Mouse (Mus musculus): ENCODE results near the gene Gm42906. TPM values are rescaled to one million over a fixed set of nuclear protein-coding genes. Genes with fewer than 3 reads are reported as not detected.
A peak's percentile ranks its signal among the peaks of the same experiment; 100 is the strongest.

Gm42906 gene
- polyA plus RNA-seq, 1 experiment from 2014 or later: not detected

- H3K27ac ChIP-seq (ENCODE audit: low read length): no peak overlapping the region
- no peaks in the 10 kb centered on the region for H3K27me3 ChIP-seq (ENCODE audit: control insufficient read depth, insufficient read depth, low read depth, low read length)
- H3K4me2 ChIP-seq (ENCODE audit: low read depth, low read length): no peak overlapping the region
- no peak overlapping the region for H3K4me3 ChIP-seq (ENCODE audit: low read length)
- 76% methylated on average over 5 of the region's 5 CpGs for WGBS
- peaks cover 13% of the 10 kb centered on the region for H3K4me1 ChIP-seq (replicated peaks; ENCODE audit: control insufficient read depth, insufficient read depth, low read length)
- no peaks in the 10 kb centered on the region for H3K36me3 ChIP-seq (ENCODE audit: control insufficient read depth, insufficient read depth, low read length)
- no peak for ATAC-seq (ENCODE audit: low read depth)
- no peaks in the 10 kb centered on the region for H3K9me3 ChIP-seq (ENCODE audit: control insufficient read depth, low read length)
- no peak overlapping the region for H3K9ac ChIP-seq (ENCODE audit: low read length)
These were observed 191.6 kb downstream of the Gm42906 start for GRCm38 (mm10) chr5:151236411-151236810.

- peak within 1 kb of the TSS; percentile 73 for H3K4me2 ChIP-seq (ENCODE audit: low read depth, low read length)
- H3K4me1 ChIP-seq (replicated peaks; ENCODE audit: control insufficient read depth, insufficient read depth, low read length): peaks cover 13% of the 10 kb centered on the region
- no peaks in the 10 kb centered on the region for H3K27me3 ChIP-seq (ENCODE audit: control insufficient read depth, insufficient read depth, low read depth, low read length)
- no peak within 1 kb of the TSS for H3K27ac ChIP-seq (ENCODE audit: low read length)
- H3K9me3 ChIP-seq (ENCODE audit: control insufficient read depth, low read length): no peaks in the 10 kb centered on the region
- peak within 1 kb of the TSS; percentile 65 for H3K4me3 ChIP-seq (ENCODE audit: low read length)
- ATAC-seq (ENCODE audit: low read depth): peak; percentile 92
- peak within 1 kb of the TSS; percentile 80 for H3K9ac ChIP-seq (ENCODE audit: low read length)
- 1% methylated on average over 49 of the region's 49 CpGs for WGBS
- no peaks in the 10 kb centered on the region for H3K36me3 ChIP-seq (ENCODE audit: control insufficient read depth, insufficient read depth, low read length)
These were observed 194.4 kb downstream of the Gm42906 start, which contains the start of gene Stard13 for GRCm38 (mm10) chr5:151233400-151234031. Gene Stard13 (minus strand): TSS chr5:151233836.

GRCm38 (mm10) chr5:151232576-151233299 lies 195.2 kb downstream of the Gm42906 start:
- no peaks in the 10 kb centered on the region for H3K27me3 ChIP-seq (ENCODE audit: control insufficient read depth, insufficient read depth, low read depth, low read length)
- ATAC-seq (ENCODE audit: low read depth): no peak
- H3K27ac ChIP-seq (ENCODE audit: low read length): no peak overlapping the region

GRCm38 (mm10) chr5:151231861-151232260 lies 196.1 kb downstream of the Gm42906 start:
- 0 out of 2 replicates have a peak overlapping the region, but pooled peaks have one; percentile 7 for H3K4me2 ChIP-seq (ENCODE audit: low read depth, low read length)
- WGBS: 73% methylated on average over 7 of the region's 7 CpGs

More at GRCm38 (mm10) chr5:151232576-151233299, 195.2 kb downstream of the Gm42906 start:
- Histone ChIP-seq H3K36me3 (ENCODE audit: control insufficient read depth, insufficient read depth, low read length) (no peaks in the 10 kb centered on the region), H3K9me3 (ENCODE audit: control insufficient read depth, low read length) (no peaks in the 10 kb centered on the region), H3K9ac (ENCODE audit: low read length) (peak overlapping the region; percentile 80), H3K4me2 (ENCODE audit: low read depth, low read length) (peak overlapping the region; percentile 73), H3K4me1 (replicated peaks; ENCODE audit: control insufficient read depth, insufficient read depth, low read length) (peaks cover 13% of the 10 kb centered on the region), H3K4me3 (ENCODE audit: low read length) (peak overlapping the region; percentile 65)
- WGBS: 16% methylated on average over 13 of the region's 13 CpGs

GRCm38 (mm10) chr5:151231411-151231810 lies 196.6 kb downstream of the Gm42906 start:
- Histone ChIP-seq H3K27ac (ENCODE audit: low read length) (no peak overlapping the region), H3K4me1 (replicated peaks; ENCODE audit: control insufficient read depth, insufficient read depth, low read length) (peaks cover 13% of the 10 kb centered on the region), H3K9me3 (ENCODE audit: control insufficient read depth, low read length) (no peaks in the 10 kb centered on the region), H3K4me2 (ENCODE audit: low read depth, low read length) (no peak overlapping the region), H3K4me3 (ENCODE audit: low read length) (no peak overlapping the region), H3K36me3 (ENCODE audit: control insufficient read depth, insufficient read depth, low read length) (no peaks in the 10 kb centered on the region), H3K9ac (ENCODE audit: low read length) (no peak overlapping the region), H3K27me3 (ENCODE audit: control insufficient read depth, insufficient read depth, low read depth, low read length) (no peaks in the 10 kb centered on the region)
- 73% methylated on average over 4 of the region's 4 CpGs for WGBS
- no peak for ATAC-seq (ENCODE audit: low read depth)

More at GRCm38 (mm10) chr5:151231861-151232260, 196.1 kb downstream of the Gm42906 start:
- Histone ChIP-seq H3K4me3 (ENCODE audit: low read length) (no peak overlapping the region), H3K27me3 (ENCODE audit: control insufficient read depth, insufficient read depth, low read depth, low read length) (no peaks in the 10 kb centered on the region), H3K9me3 (ENCODE audit: control insufficient read depth, low read length) (no peaks in the 10 kb centered on the region), H3K9ac (ENCODE audit: low read length) (no peak overlapping the region), H3K36me3 (ENCODE audit: control insufficient read depth, insufficient read depth, low read length) (no peaks in the 10 kb centered on the region), H3K4me1 (replicated peaks; ENCODE audit: control insufficient read depth, insufficient read depth, low read length) (peaks cover 13% of the 10 kb centered on the region), H3K27ac (ENCODE audit: low read length) (no peak overlapping the region)
- no peak for ATAC-seq (ENCODE audit: low read depth)

- Histone ChIP-seq H3K36me3 (ENCODE audit: control insufficient read depth, insufficient read depth, low read length) (no peaks in the 10 kb centered on the region), H3K4me2 (ENCODE audit: low read depth, low read length) (no peak overlapping the region), H3K4me1 (replicated peaks; ENCODE audit: control insufficient read depth, insufficient read depth, low read length) (peaks cover 13% of the 10 kb centered on the region), H3K9me3 (ENCODE audit: control insufficient read depth, low read length) (no peaks in the 10 kb centered on the region), H3K4me3 (ENCODE audit: low read length) (no peak overlapping the region), H3K27ac (ENCODE audit: low read length) (no peak overlapping the region), H3K9ac (ENCODE audit: low read length) (no peak overlapping the region), H3K27me3 (ENCODE audit: control insufficient read depth, insufficient read depth, low read depth, low read length) (no peaks in the 10 kb centered on the region)
- no peak for ATAC-seq (ENCODE audit: low read depth)
- WGBS: 89% methylated on average over 4 of the region's 4 CpGs
These were observed 197.5 kb downstream of the Gm42906 start for GRCm38 (mm10) chr5:151230427-151230826.

- H3K4me3 ChIP-seq (ENCODE audit: low read length): no peak overlapping the region
- no peaks in the 10 kb centered on the region for H3K36me3 ChIP-seq (ENCODE audit: control insufficient read depth, insufficient read depth, low read length)
- no peak overlapping the region for H3K4me2 ChIP-seq (ENCODE audit: low read depth, low read length)
- peaks cover 10% of the 10 kb centered on the region for H3K4me1 ChIP-seq (replicated peaks; ENCODE audit: control insufficient read depth, insufficient read depth, low read length)
- no peaks in the 10 kb centered on the region for H3K27me3 ChIP-seq (ENCODE audit: control insufficient read depth, insufficient read depth, low read depth, low read length)
- WGBS: 69% methylated on average over 13 of the region's 13 CpGs
- ATAC-seq (ENCODE audit: low read depth): no peak
- H3K9me3 ChIP-seq (ENCODE audit: control insufficient read depth, low read length): no peaks in the 10 kb centered on the region
- H3K9ac ChIP-seq (ENCODE audit: low read length): no peak overlapping the region
- no peak overlapping the region for H3K27ac ChIP-seq (ENCODE audit: low read length)
These were observed 199.5 kb downstream of the Gm42906 start for GRCm38 (mm10) chr5:151228367-151229005.

GRCm38 (mm10) chr5:151223696-151224366 lies 204.1 kb downstream of the Gm42906 start:
- H3K27me3 ChIP-seq (ENCODE audit: control insufficient read depth, insufficient read depth, low read depth, low read length): no peaks in the 10 kb centered on the region
- H3K36me3 ChIP-seq (ENCODE audit: control insufficient read depth, insufficient read depth, low read length): no peaks in the 10 kb centered on the region
- WGBS: 63% methylated on average over 4 of the region's 4 CpGs
- no peak overlapping the region for H3K27ac ChIP-seq (ENCODE audit: low read length)
- H3K4me2 ChIP-seq (ENCODE audit: low read depth, low read length): no peak overlapping the region
- no peaks in the 10 kb centered on the region for H3K9me3 ChIP-seq (ENCODE audit: control insufficient read depth, low read length)
- no peak overlapping the region for H3K9ac ChIP-seq (ENCODE audit: low read length)
- ATAC-seq (ENCODE audit: low read depth): no peak
- no peaks in the 10 kb centered on the region for H3K4me1 ChIP-seq (replicated peaks; ENCODE audit: control insufficient read depth, insufficient read depth, low read length)
- H3K4me3 ChIP-seq (ENCODE audit: low read length): no peak overlapping the region

- Histone ChIP-seq H3K27ac (ENCODE audit: low read length) (no peak overlapping the region), H3K4me1 (replicated peaks; ENCODE audit: control insufficient read depth, insufficient read depth, low read length) (no peaks in the 10 kb centered on the region), H3K4me3 (ENCODE audit: low read length) (no peak overlapping the region), H3K4me2 (ENCODE audit: low read depth, low read length) (no peak overlapping the region), H3K36me3 (ENCODE audit: control insufficient read depth, insufficient read depth, low read length) (no peaks in the 10 kb centered on the region), H3K9me3 (ENCODE audit: control insufficient read depth, low read length) (no peaks in the 10 kb centered on the region), H3K27me3 (ENCODE audit: control insufficient read depth, insufficient read depth, low read depth, low read length) (no peaks in the 10 kb centered on the region), H3K9ac (ENCODE audit: low read length) (no peak overlapping the region)
- no peak for ATAC-seq (ENCODE audit: low read depth)
- 85% methylated on average over 1 of the region's 1 CpGs for WGBS
These were observed 205.2 kb downstream of the Gm42906 start for GRCm38 (mm10) chr5:151222791-151223190.

Measured in lung, embryonic 16.5 days (tissue).